Mouse (Mus musculus) hindbrain, embryonic 16.5 days (tissue): ENCODE results near the gene Trim25. TPM values are rescaled to one million over a fixed set of nuclear protein-coding genes. Genes with fewer than 3 reads are reported as not detected.

Experiments used
- ATAC-seq: fragments of 200-750 bp; cut with Nextera tagmentation; 2 replicates; pipeline ENCODE4 v1.8.0; 2017; ENCODE audit warnings: moderate TSS enrichment, moderate library complexity
- H3K27ac ChIP-seq: fragments of 300-500 bp; sonication (generic); 2 replicates; pipeline ENCODE4 v1.5.1; 2014; ENCODE audit warnings: low read depth, mild to moderate bottlenecking, control low read depth, low read length, moderate library complexity
- H3K27me3 ChIP-seq: fragments of 300-500 bp; sonication (generic); replicated peaks from 2 replicates; pipeline ENCODE4 v1.6.1; 2014; ENCODE audit warnings: low read length; ENCODE audit not compliant: control insufficient read depth, insufficient read depth
- H3K36me3 ChIP-seq: fragments of 300-500 bp; sonication (generic); 2 replicates; pipeline ENCODE4 v1.6.1; 2014; ENCODE audit warnings: mild to moderate bottlenecking, low read length, moderate library complexity, mixed read lengths; ENCODE audit not compliant: control insufficient read depth, insufficient read depth
- H3K4me1 ChIP-seq: fragments of 300-500 bp; sonication (generic); 2 replicates; pipeline ENCODE4 v1.6.1; 2014; ENCODE audit warnings: low read depth, low read length; ENCODE audit not compliant: control insufficient read depth, insufficient read depth
- H3K4me2 ChIP-seq: fragments of 300-500 bp; sonication (generic); 2 replicates; pipeline ENCODE4 v1.6.1; 2014; ENCODE audit warnings: mild to moderate bottlenecking, low read length, control low read depth, moderate library complexity
- H3K4me3 ChIP-seq: fragments of 300-500 bp; sonication (generic); 2 replicates; pipeline ENCODE4 v1.5.1; 2014; ENCODE audit warnings: mild to moderate bottlenecking, low read length, control low read depth, moderate library complexity
- H3K9ac ChIP-seq: fragments of 300-500 bp; sonication (generic); 2 replicates; pipeline ENCODE4 v1.6.1; 2014; ENCODE audit warnings: low read depth, mild to moderate bottlenecking, control low read depth, low read length, moderate library complexity
- H3K9me3 ChIP-seq: fragments of 300-500 bp; sonication (generic); 2 replicates; pipeline ENCODE4 v1.6.1; 2014; ENCODE audit warnings: mild to moderate bottlenecking, low read length, moderate library complexity; ENCODE audit not compliant: control insufficient read depth
- WGBS: fragments of 180-500 bp; shearing (Covaris S2); extraction: QIAGEN DNeasy Blood & Tissue Kit; methylation state at CpG from one replicate; pipeline ENCODE4 v1.1.7; 2014; 5-methylcytosine and 5-hydroxymethylcytosine counted together
- polyA plus RNA-seq: library from polyadenylated mRNA; unstranded; fragments of >200 nt; fragmentation: Nextera tagmentation; extraction: Ambion mirVana; gene quantifications from 2 replicates; pipeline ENCODE4 v1.2.1, GENCODE M21; 2015

Trim25 gene
- polyA plus RNA-seq, 1 experiment from 2014 or later: 5.4 TPM

DNA sequence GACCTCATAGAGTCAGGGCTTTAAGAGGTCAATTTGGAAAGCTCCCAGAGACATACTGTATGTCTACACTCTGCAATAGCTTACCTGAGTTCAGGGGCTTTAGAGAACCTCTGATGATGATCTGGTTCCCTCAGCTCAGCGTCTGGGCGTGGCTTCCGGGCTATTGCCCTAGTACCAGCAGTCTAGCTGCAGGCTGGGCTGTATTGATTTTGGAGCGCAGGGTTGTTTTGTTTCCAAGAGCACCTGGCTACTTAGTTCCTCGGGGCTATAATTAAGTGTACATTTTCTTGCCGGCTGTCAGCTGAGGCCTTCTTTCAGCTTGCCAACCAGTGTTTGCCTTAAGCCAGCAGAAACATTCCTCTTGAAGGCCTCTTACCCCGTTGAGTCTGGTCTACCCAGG is 10.3 kb downstream of the Trim25 start:
- Histone ChIP-seq H3K9ac (no peak overlapping the region), H3K4me3 (no peak overlapping the region), H3K36me3 (no peaks in the 10 kb centered on the region), H3K27ac (no peak overlapping the region), H3K4me2 (no peak overlapping the region), H3K4me1 (no peaks in the 10 kb centered on the region), H3K27me3 (no peaks in the 10 kb centered on the region), H3K9me3 (no peaks in the 10 kb centered on the region)
- WGBS: 84% methylated on average over 7 of the region's 7 CpGs
- ATAC-seq: no peak

DNA sequence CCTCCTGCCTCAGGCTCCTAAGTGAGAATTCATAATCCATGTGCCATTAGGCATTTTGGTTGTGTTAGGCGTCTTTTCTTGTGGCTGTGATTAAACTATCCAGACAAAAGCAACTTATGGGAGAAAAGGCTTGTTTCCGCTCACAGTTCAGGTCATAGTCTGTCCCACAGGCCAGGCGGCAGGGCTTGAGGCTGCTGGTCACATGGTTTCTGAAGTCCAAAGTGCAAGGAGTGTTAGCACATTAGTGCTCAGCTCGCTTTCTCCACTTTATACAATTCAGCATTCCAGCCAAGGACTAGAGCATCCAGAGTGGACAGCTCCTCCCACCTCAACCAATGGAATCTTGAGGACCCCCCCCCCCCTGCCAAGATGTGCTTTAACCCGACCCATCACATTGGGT is 13.1 kb downstream of the Trim25 start:
- Histone ChIP-seq H3K27ac (no peak overlapping the region), H3K4me1 (no peaks in the 10 kb centered on the region), H3K4me3 (no peak overlapping the region), H3K9me3 (no peaks in the 10 kb centered on the region), H3K9ac (no peak overlapping the region), H3K27me3 (no peaks in the 10 kb centered on the region), H3K36me3 (no peaks in the 10 kb centered on the region), H3K4me2 (no peak overlapping the region)
- ATAC-seq: no peak
- WGBS: 91% methylated on average over 5 of the region's 5 CpGs

DNA sequence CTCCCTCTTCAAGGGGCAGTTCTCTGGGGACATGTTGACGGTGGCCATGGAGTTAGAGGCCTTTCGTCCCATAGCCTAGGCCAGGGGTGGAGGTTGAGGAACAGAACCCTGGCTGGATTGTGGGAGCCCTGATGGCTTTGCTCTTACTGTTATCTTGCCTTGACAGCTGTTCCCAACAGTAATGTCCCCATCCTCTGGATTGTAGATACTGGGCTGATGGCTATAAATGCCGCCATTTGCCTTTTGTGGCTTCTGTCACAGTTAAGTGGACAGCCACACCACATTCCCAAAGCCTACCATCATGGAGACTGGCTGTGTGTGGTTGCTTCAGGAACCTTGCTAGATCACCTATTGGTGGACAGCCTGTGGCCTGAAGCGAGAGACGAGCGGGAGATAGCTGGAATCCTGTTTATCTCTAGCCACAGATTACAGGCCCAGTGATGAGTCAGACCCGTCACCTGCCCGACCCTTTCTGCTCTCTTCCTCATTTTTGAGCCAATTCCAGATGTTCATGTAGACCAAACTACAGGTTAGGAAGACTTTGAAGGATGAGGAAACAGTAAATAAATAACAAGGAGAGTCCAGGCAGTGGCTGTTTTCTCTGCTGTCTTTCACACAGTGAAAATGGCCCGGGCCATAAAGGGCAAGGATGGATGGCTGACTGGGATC is 18.5 kb downstream of the Trim25 start:
- Histone ChIP-seq H3K9ac (no peak overlapping the region), H3K27me3 (no peaks in the 10 kb centered on the region), H3K9me3 (no peaks in the 10 kb centered on the region), H3K36me3 (no peaks in the 10 kb centered on the region), H3K4me1 (no peaks in the 10 kb centered on the region), H3K27ac (no peak overlapping the region), H3K4me2 (no peak overlapping the region), H3K4me3 (no peak overlapping the region)
- ATAC-seq: no peak
- WGBS: 90% methylated on average over 9 of the region's 9 CpGs

DNA sequence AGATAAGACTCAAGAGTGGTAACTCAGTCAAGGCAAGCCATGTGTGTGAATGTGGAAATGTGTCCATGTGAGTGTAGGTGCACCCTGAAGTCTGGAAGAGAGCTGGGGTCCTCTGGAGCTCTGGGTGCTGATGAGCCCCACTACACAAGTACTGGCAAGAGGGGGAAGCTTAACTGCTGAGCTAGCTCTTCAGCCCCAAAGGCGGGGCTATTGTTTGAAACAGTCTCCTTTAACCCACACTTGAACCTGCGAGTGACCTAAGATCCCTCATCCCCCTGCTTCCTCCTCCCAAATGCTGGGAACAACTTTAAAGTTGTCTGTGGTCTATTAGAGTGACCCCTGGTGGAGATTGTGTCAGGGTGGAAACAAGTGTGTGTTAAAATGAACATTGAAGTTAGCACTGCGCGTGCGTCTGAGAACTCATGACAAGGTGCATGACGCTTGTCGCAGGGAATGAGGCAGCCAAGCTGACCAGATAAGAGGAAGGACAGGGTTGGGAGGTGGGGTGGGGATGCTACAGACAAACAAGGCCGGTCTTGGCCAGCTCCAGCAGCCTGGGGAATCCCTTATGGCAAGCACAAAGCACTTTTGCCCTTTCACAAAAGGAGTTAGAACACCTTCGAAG is 21.6 kb downstream of the Trim25 start:
- no peak for ATAC-seq
- no peak overlapping the region for H3K27ac ChIP-seq
- WGBS: 73% methylated on average over 9 of the region's 9 CpGs
- no peaks in the 10 kb centered on the region for H3K27me3 ChIP-seq
- H3K4me2 ChIP-seq: no peak overlapping the region
- no peak overlapping the region for H3K9ac ChIP-seq
- H3K9me3 ChIP-seq: no peaks in the 10 kb centered on the region
- no peaks in the 10 kb centered on the region for H3K36me3 ChIP-seq
- no peak overlapping the region for H3K4me3 ChIP-seq
- 0 out of 2 replicates have a peak, but pooled peaks cover 2% of the 10 kb centered on the region for H3K4me1 ChIP-seq

DNA sequence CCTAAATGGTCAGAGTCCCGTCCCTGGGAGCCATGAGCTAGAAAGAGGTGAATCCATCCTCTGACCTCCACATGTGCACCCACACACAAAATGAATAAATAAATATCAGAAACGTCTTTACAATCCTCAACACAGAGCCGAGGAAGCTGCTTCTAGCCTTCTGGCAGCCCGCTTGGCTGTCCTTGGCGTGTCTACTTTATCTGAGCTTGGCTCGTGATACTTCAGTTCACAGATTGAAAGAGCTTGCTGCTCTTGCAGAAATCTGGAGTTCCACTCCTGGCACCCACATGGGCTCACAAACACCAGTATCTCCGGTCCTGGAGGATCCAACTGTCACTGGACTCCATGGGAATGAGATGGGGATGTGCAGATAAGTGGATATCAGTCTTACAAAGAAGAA is 22.5 kb downstream of the Trim25 start:
- 0 out of 2 replicates have a peak, but pooled peaks cover 2% of the 10 kb centered on the region for H3K4me1 ChIP-seq
- H3K27ac ChIP-seq: no peak overlapping the region
- no peaks in the 10 kb centered on the region for H3K9me3 ChIP-seq
- no peaks in the 10 kb centered on the region for H3K36me3 ChIP-seq
- H3K9ac ChIP-seq: no peak overlapping the region
- H3K4me2 ChIP-seq: no peak overlapping the region
- no peaks in the 10 kb centered on the region for H3K27me3 ChIP-seq
- 77% methylated on average over 7 of the region's 7 CpGs for WGBS
- ATAC-seq: no peak
- no peak overlapping the region for H3K4me3 ChIP-seq

DNA sequence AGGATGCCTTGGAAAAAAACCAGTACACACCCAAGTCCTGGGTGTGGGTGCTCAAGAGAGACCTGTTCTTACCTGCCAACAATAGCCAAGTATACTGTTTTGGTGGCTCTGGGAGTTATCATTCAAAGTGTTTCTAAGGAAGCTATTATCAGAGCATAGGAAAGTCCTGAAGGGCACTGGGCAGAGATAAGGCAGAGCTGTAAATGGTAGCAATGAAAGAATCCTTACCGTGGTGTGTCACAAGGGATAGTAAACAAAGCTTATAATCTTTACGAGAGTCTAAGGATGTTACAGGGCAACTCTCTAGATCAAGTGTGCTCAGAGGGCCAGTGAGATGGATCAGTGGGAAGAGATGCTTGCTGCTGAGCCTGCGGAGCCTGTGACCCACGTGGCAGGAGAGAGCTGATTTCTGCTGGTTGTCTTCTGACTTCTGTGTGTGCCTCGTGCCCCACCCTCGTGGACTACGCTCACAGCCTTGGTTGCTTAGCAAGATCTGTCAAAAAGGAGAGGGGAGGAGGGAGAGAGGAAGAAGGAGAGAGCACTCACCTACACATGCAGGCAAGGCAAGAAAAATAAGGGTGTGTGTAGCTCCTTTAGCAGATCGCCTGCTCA is 23.1 kb downstream of the Trim25 start:
- WGBS: 74% methylated on average over 8 of the region's 8 CpGs
- Histone ChIP-seq H3K27ac (no peak overlapping the region), H3K27me3 (no peaks in the 10 kb centered on the region), H3K4me1 (0 out of 2 replicates have a peak, but pooled peaks cover 2% of the 10 kb centered on the region), H3K4me3 (no peak overlapping the region), H3K4me2 (no peak overlapping the region), H3K36me3 (no peaks in the 10 kb centered on the region), H3K9ac (no peak overlapping the region), H3K9me3 (no peaks in the 10 kb centered on the region)
- ATAC-seq: no peak

DNA sequence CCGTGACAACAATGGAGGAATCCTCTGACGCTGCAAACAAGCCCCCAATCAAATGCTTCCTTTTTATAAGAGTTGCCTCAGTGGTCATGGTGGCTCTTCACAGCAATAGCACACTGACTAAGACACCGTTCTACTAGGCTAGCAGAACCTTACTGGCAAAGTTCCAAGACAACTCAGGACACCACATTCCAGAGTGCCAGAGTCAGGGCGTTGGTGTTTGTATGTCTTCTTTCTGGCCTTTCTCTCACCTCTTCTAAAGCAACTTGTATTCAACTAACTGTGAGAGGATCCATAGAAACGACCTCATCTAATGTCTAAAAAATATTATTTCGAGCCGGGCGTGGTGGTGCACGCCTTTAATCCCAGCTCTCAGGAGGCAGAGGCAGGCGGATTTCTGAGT is 24.3 kb downstream of the Trim25 start:
- no peaks in the 10 kb centered on the region for H3K27me3 ChIP-seq
- H3K4me2 ChIP-seq: no peak overlapping the region
- H3K4me1 ChIP-seq: 0 out of 2 replicates have a peak, but pooled peaks cover 2% of the 10 kb centered on the region
- no peak overlapping the region for H3K27ac ChIP-seq
- H3K4me3 ChIP-seq: no peak overlapping the region
- H3K9me3 ChIP-seq: no peaks in the 10 kb centered on the region
- H3K9ac ChIP-seq: no peak overlapping the region
- no peaks in the 10 kb centered on the region for H3K36me3 ChIP-seq
- ATAC-seq: no peak
- 70% methylated on average over 10 of the region's 10 CpGs for WGBS

DNA sequence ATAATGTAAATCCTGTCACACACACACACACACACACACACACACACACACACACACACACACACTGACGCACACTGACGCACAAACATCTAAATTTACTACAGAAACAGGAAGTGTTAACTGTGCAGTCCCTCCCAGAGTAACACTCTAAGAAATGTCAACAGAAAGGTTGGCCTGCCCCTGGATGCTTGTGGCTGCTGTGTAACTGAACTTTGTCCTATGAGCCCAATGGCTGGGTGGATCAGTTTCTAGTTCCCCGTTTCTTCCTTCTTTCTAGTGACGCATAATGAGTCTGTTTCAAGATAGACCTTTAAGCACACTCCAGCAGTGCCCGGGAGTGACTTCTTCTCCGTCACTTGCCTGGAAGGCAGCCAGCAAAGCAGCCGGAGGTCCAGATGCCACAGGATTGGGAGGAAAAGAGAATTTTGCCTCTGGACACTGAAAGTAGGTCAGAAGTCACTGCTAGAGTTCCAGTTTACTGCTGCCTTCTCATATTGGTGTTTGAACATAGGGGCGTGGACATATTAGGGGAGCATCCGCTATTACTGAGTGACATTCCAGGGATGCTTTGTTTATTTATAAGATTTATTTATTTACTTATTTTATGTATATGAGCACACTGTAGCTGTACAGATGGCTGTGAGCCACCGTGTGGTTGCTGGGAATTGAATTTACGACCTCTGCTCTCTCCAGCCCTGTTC is 25.2 kb downstream of the Trim25 start:
- 0 out of 2 replicates have a peak, but pooled peaks cover 2% of the 10 kb centered on the region for H3K4me1 ChIP-seq
- no peak overlapping the region for H3K4me2 ChIP-seq
- no peaks in the 10 kb centered on the region for H3K36me3 ChIP-seq
- no peaks in the 10 kb centered on the region for H3K9me3 ChIP-seq
- WGBS: 53% methylated on average over 11 of the region's 11 CpGs
- ATAC-seq: peak; percentile 40; the same call in 1 of the 2 replicates
- H3K9ac ChIP-seq: no peak overlapping the region
- no peak overlapping the region for H3K4me3 ChIP-seq
- H3K27ac ChIP-seq: no peak overlapping the region
- H3K27me3 ChIP-seq: no peaks in the 10 kb centered on the region

DNA sequence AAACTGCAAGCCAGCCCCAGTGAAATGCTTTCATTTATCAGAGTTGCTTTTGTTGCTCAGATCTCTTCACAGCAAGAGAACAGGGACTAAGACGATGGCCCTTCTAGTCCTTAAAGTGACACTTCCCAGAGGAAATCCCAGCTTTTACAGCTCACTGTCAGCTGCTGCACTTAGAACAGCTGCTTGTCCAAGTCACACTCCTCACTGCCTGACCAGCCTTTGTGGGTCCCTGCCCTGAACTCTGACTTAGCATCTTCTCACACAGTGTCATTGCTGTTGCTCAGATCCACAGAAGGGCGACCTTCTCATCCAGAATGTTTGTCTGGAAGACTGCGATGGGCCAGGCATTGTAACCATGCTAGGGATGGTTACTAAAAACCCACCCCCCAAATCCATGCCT is 26.4 kb downstream of the Trim25 start:
- Histone ChIP-seq H3K27me3 (no peaks in the 10 kb centered on the region), H3K27ac (no peak overlapping the region), H3K4me2 (no peak overlapping the region), H3K9me3 (no peaks in the 10 kb centered on the region), H3K9ac (no peak overlapping the region), H3K4me3 (no peak overlapping the region), H3K4me1 (0 out of 2 replicates have a peak, but pooled peaks cover 2% of the 10 kb centered on the region), H3K36me3 (no peaks in the 10 kb centered on the region)
- no peak for ATAC-seq
- WGBS: 74% methylated on average over 3 of the region's 3 CpGs
